Mouse (Mus musculus): ENCODE measurements at regions not wholly inside any gene's neighbourhood (a gene's known extent, or its start where the extent isn't known, plus 50 kb on each side); places are given as distances from the start of the nearest gene placed in this dataset.
A peak's percentile ranks its signal among the peaks of the same experiment; 100 is the strongest.

DNA sequence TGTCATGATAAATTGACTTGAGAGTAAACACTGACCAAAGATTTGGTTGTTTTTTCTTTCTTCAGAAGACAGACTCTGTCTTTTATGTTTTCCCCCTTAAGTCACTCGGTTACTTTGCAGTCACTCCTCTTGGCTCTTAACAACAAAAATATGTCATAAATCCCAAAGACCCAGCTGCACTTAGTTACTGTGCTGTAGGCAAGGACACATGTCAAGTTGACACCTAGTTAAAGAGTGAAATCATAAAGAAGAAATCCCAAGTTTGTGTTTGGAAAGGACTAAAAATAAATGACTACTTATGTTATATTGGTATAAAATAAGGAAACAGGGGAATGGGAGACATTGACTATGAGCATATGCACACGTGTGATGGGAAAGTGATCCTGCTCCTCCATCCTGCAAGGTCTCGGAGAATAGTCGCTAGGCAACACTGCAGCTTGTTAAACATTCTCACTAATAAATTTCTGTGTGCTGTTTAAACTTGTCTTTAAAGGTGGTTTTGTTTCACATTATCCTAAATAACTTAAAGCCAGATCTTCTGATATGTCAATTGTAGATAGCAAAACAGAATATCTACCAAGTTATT is 298.1 kb downstream of the Gulp1 start:
- no peak for DNase-seq (ENCODE audit: low spot score in 2 of 2)

DNA sequence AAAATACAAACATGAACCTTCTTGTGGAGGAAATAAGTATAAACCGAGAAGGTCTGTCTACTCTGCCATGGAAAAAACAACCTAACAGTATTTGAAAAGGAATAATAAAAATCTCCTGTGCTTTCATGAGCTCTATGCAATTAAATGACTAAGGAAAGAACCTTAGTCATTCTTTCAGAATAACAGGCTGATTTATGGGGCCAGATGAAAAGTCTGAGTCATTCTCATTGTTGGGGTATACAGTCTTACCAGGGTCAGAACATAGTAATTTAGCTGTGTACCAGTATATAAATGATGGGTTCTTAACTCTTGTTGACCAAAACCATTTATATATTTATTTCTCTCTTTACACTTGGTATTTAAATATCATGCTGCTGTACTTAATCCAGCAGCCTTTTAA is 312.1 kb downstream of the Gulp1 start:
- peak in 1 of 2 experiments; percentile 8 for DNase-seq (ENCODE audit: low spot score in 2 of 2)

DNA sequence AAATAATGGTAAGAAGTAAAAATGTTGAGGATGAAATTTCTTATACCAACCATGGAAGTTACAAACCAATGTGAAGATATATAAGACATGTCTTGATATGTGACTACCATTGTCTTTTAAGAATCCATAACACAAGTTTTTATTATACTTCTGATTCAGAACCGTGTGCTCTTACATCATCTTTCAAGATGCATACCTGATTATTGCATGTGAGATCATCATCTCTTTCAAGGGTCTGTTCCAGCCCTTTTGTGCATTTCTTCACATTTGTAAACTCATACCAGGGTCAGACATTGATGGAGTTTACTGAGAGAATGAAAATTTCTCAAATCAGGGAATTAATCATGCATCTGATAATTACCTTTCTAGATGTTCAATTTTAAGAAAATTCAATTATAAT is 312.5 kb downstream of the Gulp1 start:
- no peak for DNase-seq (ENCODE audit: low spot score in 2 of 2)

DNA sequence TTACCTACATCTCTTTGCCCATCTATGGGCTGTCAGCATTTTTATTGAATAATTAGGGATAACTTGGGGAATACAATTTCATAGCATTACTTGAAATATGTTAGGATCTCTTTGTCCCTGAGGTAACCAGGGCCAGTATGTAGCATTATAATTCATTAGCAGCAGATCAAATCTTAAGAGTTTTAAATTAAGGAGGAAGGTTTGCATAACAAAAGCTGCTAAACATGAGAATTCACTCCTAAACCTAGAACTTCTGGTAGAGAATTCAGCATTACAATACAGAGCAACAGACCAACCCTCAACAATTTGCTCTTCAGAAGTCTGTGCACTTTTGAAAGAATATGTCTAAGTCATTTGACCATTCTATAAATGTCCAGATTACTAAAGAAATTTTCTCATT is 340.3 kb downstream of the Gulp1 start:
- DNase-seq (ENCODE audit: low spot score in 2 of 2), result no peak

- DNase-seq (ENCODE audit: low spot score in 2 of 2), result no peak
Observed at GRCm38 (mm10) chr1:44892378-44892777, 341.1 kb downstream of the Gulp1 start.
